Mouse (Mus musculus) adrenal gland, adult 8-10 months (tissue): Measurements from ENCODE around the gene Kptn. TPM values are rescaled to one million over a fixed set of nuclear protein-coding genes. Genes with fewer than 3 reads are reported as not detected.
A peak's percentile ranks its signal among the peaks of the same experiment; 100 is the strongest.

Experiments
- DNase-seq: peaks from one replicate; pipeline ENCODE4 v3.0.0; 2022
- total RNA-seq, 4 experiments: library from RNA; stranded (reverse); gene quantifications; 2 replicates each; pipeline ENCODE4 v1.2.4; 2022

Kptn gene
- total RNA-seq, 4 experiments from 2014 or later, result 19.6 to 35.1 (median 30.2) TPM

DNA sequence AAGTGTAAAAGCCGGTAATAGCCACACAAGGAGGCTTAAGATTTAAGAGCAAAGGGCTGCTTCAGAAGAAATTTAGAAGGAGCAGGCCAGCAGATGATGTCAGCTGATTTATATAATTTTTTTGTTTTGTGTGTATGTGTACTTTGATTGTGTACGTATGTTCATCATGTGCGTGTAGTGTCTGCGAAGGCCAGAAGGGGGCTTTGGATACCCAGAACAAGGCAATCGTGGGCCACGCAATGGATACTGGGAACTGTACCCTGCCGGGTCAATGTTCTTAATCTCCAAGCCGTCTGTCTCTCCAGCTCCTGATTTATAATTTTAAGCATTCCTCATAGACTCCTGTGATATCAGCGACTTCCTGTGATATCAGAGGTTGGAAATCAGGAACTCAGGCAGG lies 41.6 kb downstream of the Kptn start:
- DNase-seq, result no peak

DNA sequence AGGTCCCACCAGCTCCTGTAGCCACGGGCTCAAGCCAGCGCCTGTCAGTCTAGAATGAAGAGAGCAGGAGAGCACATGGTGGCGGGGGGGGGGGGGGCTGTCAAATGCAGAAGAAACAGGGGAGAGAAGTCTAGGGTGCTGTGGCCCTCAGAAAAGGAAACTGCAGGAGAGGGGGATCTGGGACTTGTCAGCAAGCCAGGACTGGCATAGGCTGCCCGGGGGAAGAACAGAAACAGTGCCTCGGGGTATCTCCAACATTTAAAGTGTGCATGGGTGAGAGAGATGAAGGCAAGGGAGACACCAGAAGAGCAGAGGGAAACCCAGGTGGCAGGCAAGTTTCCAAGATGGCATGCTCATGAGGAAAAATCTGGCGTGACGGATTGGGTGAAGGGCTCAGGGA lies 42.3 kb downstream of the Kptn start:
- DNase-seq, result no peak

DNA sequence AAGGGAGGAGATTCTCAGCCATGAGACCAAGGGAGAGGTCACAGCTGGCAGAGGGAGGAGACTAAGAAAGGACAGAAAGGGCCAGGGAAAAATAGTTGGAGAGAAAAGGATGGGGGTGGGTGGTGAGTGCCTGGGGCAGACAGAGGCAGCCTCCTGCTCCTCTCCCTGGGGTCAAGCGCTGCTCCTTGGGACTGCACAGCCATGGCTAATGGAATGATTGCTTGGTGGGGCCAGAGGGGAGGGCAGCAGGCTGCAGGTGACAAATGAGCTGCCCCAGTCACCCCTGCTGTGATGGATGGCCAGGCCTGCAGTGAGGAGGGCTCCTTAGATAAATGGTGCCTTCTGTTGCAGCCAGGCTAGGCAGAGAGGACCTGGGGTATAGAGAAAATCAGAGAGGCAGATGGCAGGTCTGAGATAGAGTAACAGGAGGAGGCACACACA lies 52.5 kb downstream of the Kptn start:
- no peak for DNase-seq

DNA sequence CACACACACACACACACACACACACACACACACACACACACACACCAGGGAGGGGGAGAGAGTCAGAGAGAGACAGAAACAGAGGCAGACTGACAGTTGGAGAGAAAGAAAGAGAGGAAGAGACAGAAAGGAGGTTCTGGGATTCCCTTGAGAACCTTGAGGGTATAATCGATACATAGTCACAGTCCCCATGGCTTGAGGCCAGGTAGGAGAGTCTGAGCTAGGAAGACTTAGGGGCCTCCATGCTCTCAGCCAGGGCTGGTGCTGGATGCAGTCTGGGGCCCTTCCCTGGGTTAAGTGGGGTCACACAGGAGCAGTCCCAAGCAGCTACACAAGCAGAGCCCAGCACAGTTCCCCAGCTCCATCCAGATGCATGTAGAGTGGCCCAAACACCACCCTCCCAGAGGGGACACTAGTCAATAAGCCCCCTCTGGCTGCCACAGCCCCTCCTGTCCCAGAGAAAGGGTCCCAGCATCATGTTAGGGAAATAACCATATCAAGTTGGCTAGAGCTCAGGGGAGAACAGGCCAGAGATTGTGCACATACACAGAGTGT lies 53.0 kb downstream of the Kptn start:
- DNase-seq, result no peak

DNA sequence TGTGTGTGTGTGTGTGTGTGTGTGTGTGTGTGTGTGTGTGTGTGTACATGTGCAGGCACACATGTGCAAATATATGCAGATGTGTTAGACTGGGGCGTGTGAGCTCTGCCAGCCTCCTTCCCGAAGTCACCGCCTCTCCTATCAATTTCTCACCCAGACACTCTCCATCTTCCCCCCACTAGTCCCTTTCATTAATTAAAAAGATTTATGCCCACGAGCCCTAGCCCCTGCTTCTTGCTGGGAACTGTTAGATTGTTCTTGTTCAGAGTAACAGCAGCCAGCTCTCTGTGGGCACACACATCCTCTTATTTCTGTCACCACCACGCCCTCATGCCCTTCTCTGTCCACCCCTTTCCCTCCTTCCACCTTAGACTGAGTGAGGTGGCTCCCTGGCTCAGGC lies 53.5 kb downstream of the Kptn start:
- DNase-seq, result no peak

DNA sequence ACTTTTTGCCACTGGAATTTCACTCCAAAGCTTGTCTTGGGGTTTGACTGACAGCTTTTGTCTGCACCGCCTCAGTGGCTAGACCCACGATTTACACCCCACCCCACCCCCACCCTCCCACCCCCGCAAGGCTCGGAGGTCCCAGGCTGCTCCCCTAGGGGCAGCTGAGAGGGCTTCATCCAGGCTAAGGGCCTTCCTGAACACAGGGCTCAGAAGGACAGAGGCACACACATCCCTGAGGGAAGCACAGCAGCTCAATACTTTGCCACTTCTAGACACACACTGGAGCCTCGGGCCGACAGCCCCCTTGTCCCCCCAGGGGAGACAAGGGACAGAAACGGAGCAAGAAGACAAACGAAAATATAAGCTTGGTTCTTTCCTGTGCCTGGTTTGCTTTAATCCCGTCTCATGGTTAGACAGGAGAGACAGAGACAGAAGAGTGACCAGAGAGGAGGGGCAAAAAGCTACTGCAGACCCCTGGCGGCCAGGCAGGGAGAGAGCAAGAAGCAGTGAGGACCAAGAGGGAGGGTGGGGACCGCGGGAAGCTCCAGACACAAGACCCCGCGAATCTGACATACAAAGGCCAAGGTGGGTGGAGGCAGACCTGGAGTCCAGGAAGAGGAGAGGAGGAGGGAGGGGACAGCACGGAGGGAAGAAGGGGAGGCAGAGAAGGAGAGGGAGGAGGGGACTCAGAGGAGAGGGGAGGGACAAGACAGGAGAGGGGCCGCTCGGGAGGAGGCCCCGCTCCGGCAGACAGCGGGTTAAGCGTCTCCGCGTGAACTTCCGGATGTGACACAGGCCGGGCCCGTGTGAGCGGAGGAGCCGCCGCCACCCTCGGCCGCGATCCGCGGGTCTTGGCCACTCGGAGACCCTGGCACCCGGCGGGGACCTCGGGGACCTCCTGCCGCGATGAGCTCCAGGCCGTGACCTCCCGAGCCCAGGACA lies 55.2 kb downstream of the Kptn start, which contains the start of gene Meis3:
TSS of gene Meis3 (plus strand) at position 494 of the 945 bp plus-strand sequence.
- peak; percentile 25 for DNase-seq

DNA sequence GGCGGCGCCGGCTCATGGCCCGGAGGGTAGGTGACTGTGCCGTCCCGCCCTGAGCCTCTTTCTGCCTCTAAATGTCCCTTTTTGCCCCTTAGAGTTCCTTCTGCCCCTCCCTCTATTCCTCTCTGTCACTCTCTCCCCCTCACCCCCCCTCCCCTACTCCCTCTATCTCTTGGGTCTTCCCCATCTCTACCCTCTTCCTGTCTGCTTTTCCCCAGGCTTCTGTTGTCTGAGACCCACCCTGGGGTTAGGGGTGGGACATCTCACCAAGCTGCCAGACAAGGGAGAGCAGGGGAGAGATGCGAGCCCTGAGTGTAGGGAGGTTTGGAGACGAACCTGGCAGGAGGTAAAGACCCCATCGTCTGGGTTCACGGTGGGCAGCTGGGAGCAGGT lies 55.8 kb downstream of the Kptn start:
- no peak for DNase-seq

Other genes with a start within 250 kb of the Kptn start
- gene Crx, start 239.9 kb upstream of the Kptn start, total RNA-seq, result not detected
- gene Crxos, start 237.3 kb upstream of the Kptn start, total RNA-seq, result not detected
- 100 to 1,000 TPM; 169 to 222 (median 210) TPM for gene Selenow, start 197.5 kb upstream of the Kptn start, total RNA-seq
- 100 to 1,000 TPM; 175 to 199 (median 191) TPM for gene Nop53, start 173.8 kb upstream of the Kptn start, total RNA-seq
- 10 to 100 TPM; 23.3 to 100.0 (median 41.1) TPM for gene Ehd2, start 152.3 kb upstream of the Kptn start, total RNA-seq
- gene Bicra, start 72.0 kb upstream of the Kptn start, total RNA-seq, result 10 to 100 TPM in 3 of 4 experiments, 1 to 10 TPM in 1; 7.2 to 16.9 (median 10.6) TPM
- gene Zfp541, start 58.1 kb upstream of the Kptn start, total RNA-seq, result under 1 TPM in 3 of 4 experiments, not detected in 1; 0.10 to 0.28 (median 0.12) TPM
- gene Napa, start 21.4 kb upstream of the Kptn start, total RNA-seq, result 100 to 1,000 TPM; 175 to 194 (median 175) TPM
- 1 to 10 TPM; 2.8 to 5.5 (median 4.1) TPM for gene Slc8a2, start 9.9 kb downstream of the Kptn start, total RNA-seq
- 10 to 100 TPM; 11.5 to 27.5 (median 19.7) TPM for gene Meis3, start 55.2 kb downstream of the Kptn start, total RNA-seq
- gene Dhx34, start 102.1 kb downstream of the Kptn start, total RNA-seq, result 10 to 100 TPM; 13.7 to 20.3 (median 16.9) TPM
- 1 to 10 TPM in 1 of 4 experiments, under 1 TPM in 3; 0.41 to 1.0 (median 0.75) TPM for gene C5ar2, start 124.3 kb downstream of the Kptn start, total RNA-seq
- 1 to 10 TPM; 5.4 to 9.8 (median 8.4) TPM for gene C5ar1, start 139.6 kb downstream of the Kptn start, total RNA-seq
- gene Inafm1, start 153.7 kb downstream of the Kptn start, total RNA-seq, result 10 to 100 TPM; 21.9 to 37.5 (median 28.8) TPM
- gene Ccdc9, start 166.9 kb downstream of the Kptn start, total RNA-seq, result 100 to 1,000 TPM in 1 of 4 experiments, 10 to 100 TPM in 3; 48.7 to 119 (median 89.2) TPM
- 10 to 100 TPM in 1 of 4 experiments, 1 to 10 TPM in 3; 4.3 to 10.1 (median 5.2) TPM for gene Bbc3, start 188.5 kb downstream of the Kptn start, total RNA-seq